Mouse (Mus musculus) embryo, embryonic 11 days (tissue): Measurements from ENCODE around the gene Plxdc2.

Experiments
- DNase-seq: peaks from one replicate; pipeline ENCODE4 v3.0.0-alpha.2; 2015

Plxdc2 gene

GRCm38 (mm10) chr2:16356106-16356818 lies at the start of gene Plxdc2:
TSS of gene Plxdc2 (plus strand) at chr2:16356304.
- peak; percentile 85 for DNase-seq

- DNase-seq: no peak
Measured at GRCm38 (mm10) chr2:16310387-16310786, 45.7 kb upstream of the Plxdc2 start.

GRCm38 (mm10) chr2:16312400-16313070 lies 43.6 kb upstream of the Plxdc2 start:
- DNase-seq: peak; percentile 41

GRCm38 (mm10) chr2:16335194-16335781 lies 20.8 kb upstream of the Plxdc2 start:
- DNase-seq: no peak

GRCm38 (mm10) chr2:16344564-16344963 lies 11.5 kb upstream of the Plxdc2 start:
- no peak for DNase-seq

GRCm38 (mm10) chr2:16351106-16351505 lies 5.0 kb upstream of the Plxdc2 start:
- no peak for DNase-seq

GRCm38 (mm10) chr2:16355611-16356105 lies 446 bp upstream of the Plxdc2 start:
- DNase-seq: peak; percentile 91

- peak; percentile 47 for DNase-seq
Measured at GRCm38 (mm10) chr2:16356921-16357837, 1.1 kb downstream of the Plxdc2 start.

GRCm38 (mm10) chr2:16357946-16358345 lies 1.8 kb downstream of the Plxdc2 start:
- no peak for DNase-seq

GRCm38 (mm10) chr2:16359341-16359928 lies 3.3 kb downstream of the Plxdc2 start:
- DNase-seq: peak; percentile 49

- no peak for DNase-seq
Measured at GRCm38 (mm10) chr2:16364749-16365148, 8.6 kb downstream of the Plxdc2 start.

- peak; percentile 5 for DNase-seq
Measured at GRCm38 (mm10) chr2:16365830-16366401, 9.8 kb downstream of the Plxdc2 start.

GRCm38 (mm10) chr2:16370419-16370818 lies 14.3 kb downstream of the Plxdc2 start:
- no peak for DNase-seq

- no peak for DNase-seq
Measured at GRCm38 (mm10) chr2:16374288-16374687, 18.2 kb downstream of the Plxdc2 start.

GRCm38 (mm10) chr2:16386206-16386605 lies 30.1 kb downstream of the Plxdc2 start:
- no peak for DNase-seq

- DNase-seq: no peak
Measured at GRCm38 (mm10) chr2:16386692-16387091, 30.6 kb downstream of the Plxdc2 start.

- no peak for DNase-seq
Measured at GRCm38 (mm10) chr2:16387787-16388186, 31.7 kb downstream of the Plxdc2 start.

- no peak for DNase-seq
Measured at GRCm38 (mm10) chr2:16397501-16397900, 41.4 kb downstream of the Plxdc2 start.

- DNase-seq: no peak
Measured at GRCm38 (mm10) chr2:16398006-16398405, 41.9 kb downstream of the Plxdc2 start.

GRCm38 (mm10) chr2:16398896-16399295 lies 42.8 kb downstream of the Plxdc2 start:
- DNase-seq: peak; percentile 2

- DNase-seq: no peak
Measured at GRCm38 (mm10) chr2:16406508-16406907, 50.4 kb downstream of the Plxdc2 start.
